25 mouse cellular contexts compared by ENCODE assay signal in genomic region chr11:79715316-79715715, GRCm38 (mm10).
DNase-seq lines count a peak whose midpoint lies in the region; ATAC-seq and TF ChIP-seq lines count a peak whose summit lies in the region.
"Had no signal": no experiment of that assay in that cellular context is flagged by ENCODE, and none has a peak within 500 bp of the region (broad histone marks: within the 10 kb centered on the region; RNA-seq: fewer than 3 reads in every experiment).

No protein-coding gene starts in this region.

- no peak for TF ChIP-seq EP300 in stomach, postnatal 0 days (optimal IDR thresholded peaks at IDR 0.05)

- intact Hi-C loops in gastrocnemius, postnatal 14 days (cut with DNase I; ENCODE audit: low total_unique reads), result no loop called here

- no peaks in the 10 kb centered on the region for H3K9me3 ChIP-seq in stomach, postnatal 0 days (ENCODE audit: control insufficient read depth, low read length)
- H3K9me3 ChIP-seq: embryonic facial prominence, embryonic 13.5 days; heart, embryonic 15.5 days; hindbrain, embryonic 15.5 days; liver, embryonic 15.5 days; neural tube, embryonic 15.5 days had no signal

- WGBS in liver, adult 2 months, result 73% methylated on average over 8 of the region's 8 CpGs
- 72% methylated on average over 8 of the region's 8 CpGs for WGBS in stomach, postnatal 0 days

- TF ChIP-seq POLR2A in liver, adult 2 months (IDR thresholded peaks at IDR 0.05; ENCODE audit: extremely low read depth, insufficient read depth, low read length), result no peak

- peaks cover 30% of the 10 kb centered on the region; the same call in 1 of the 2 replicates for H3K79me2 ChIP-seq in liver, adult 2 months (ENCODE audit: control insufficient read depth, insufficient read depth, low read length)

- no peak overlapping the region for H3K4me3 ChIP-seq in liver, adult 2 months (ENCODE audit: insufficient read depth, low read depth, low read length)
- no peak overlapping the region for H3K4me3 ChIP-seq in stomach, postnatal 0 days (ENCODE audit: low read depth, low read length)
- H3K4me3 ChIP-seq: embryonic facial prominence, embryonic 13.5 days; erythroblast, embryonic 14.5 days; heart, adult 2 months; heart, embryonic 15.5 days; hindbrain, embryonic 15.5 days; left cerebral cortex, adult 2 months; liver, embryonic 15.5 days; neural tube, embryonic 15.5 days had no signal

- DNase-seq in gastrocnemius, postnatal 14 days, result peak; percentile 35
- DNase-seq in gastrocnemius, postnatal 10 days, result no peak
- no peak for DNase-seq in liver, adult 2 months (ENCODE audit: extremely low read depth, low read depth, low spot score)
- DNase-seq in liver, result no peak
- peak; percentile 47 for DNase-seq in adrenal gland, postnatal 25 days
- DNase-seq in stomach, postnatal 0 days (ENCODE audit: low spot score), result no peak
- DNase-seq in cerebellum, adult 8-10 months, result no peak
- DNase-seq: cerebellum, adult 11 months; cerebellum, postnatal 14 days; heart, postnatal 4 days; layer of hippocampus, adult 9-11 months; right cerebral cortex, adult 18-20 months; right cerebral cortex, postnatal 4 days; thymus, adult 2 months; thymus, postnatal 4 days had no signal

- H3K4me2 ChIP-seq in stomach, postnatal 0 days (replicated peaks; ENCODE audit: low read depth), result no peak overlapping the region; the same call in 1 of the 2 replicates
- H3K4me2 ChIP-seq: embryonic facial prominence, embryonic 13.5 days; heart, embryonic 15.5 days; hindbrain, embryonic 15.5 days; liver, embryonic 15.5 days; midbrain, embryonic 11.5 days; neural tube, embryonic 15.5 days had no signal

- H3K36me3 ChIP-seq in liver, adult 2 months (ENCODE audit: control insufficient read depth, insufficient read depth, low read length), result no peaks in the 10 kb centered on the region
- H3K36me3 ChIP-seq in stomach, postnatal 0 days (ENCODE audit: control insufficient read depth, insufficient read depth, low read length), result no peaks in the 10 kb centered on the region
- H3K36me3 ChIP-seq: embryonic facial prominence, embryonic 13.5 days; heart, embryonic 15.5 days; hindbrain, embryonic 15.5 days; liver, embryonic 15.5 days; neural tube, embryonic 15.5 days had no signal

- no peak for TF ChIP-seq CTCF in liver, adult 2 months (IDR thresholded peaks at IDR 0.05; ENCODE audit: low read depth, low read length)
- TF ChIP-seq CTCF in stomach, postnatal 0 days (IDR thresholded peaks at IDR 0.05; ENCODE audit: low read depth), result no peak

- H3K27me3 ChIP-seq in liver, adult 2 months (ENCODE audit: control insufficient read depth, insufficient read depth, low read length), result no peaks in the 10 kb centered on the region
- no peaks in the 10 kb centered on the region for H3K27me3 ChIP-seq in stomach, postnatal 0 days (ENCODE audit: control insufficient read depth, insufficient read depth, low read length)

- ATAC-seq in stomach, postnatal 0 days (ENCODE audit: low FRiP score, low TSS enrichment), result no peak
- ATAC-seq: forebrain, embryonic 14.5 days had no signal

- H3K9ac ChIP-seq in liver, adult 2 months (ENCODE audit: low read depth, low read length), result peak overlapping the region; percentile 28
- H3K9ac ChIP-seq in stomach, postnatal 0 days (ENCODE audit: low read length), result no peak overlapping the region
- H3K9ac ChIP-seq: embryonic facial prominence, embryonic 13.5 days; heart, embryonic 15.5 days; hindbrain, embryonic 15.5 days; liver, embryonic 15.5 days; neural tube, embryonic 15.5 days had no signal

- peaks cover 48% of the 10 kb centered on the region for H3K4me1 ChIP-seq in liver, adult 2 months (ENCODE audit: control insufficient read depth, insufficient read depth, low read length)
- peaks cover 18% of the 10 kb centered on the region for H3K4me1 ChIP-seq in stomach, postnatal 0 days (replicated peaks; ENCODE audit: control insufficient read depth, insufficient read depth)

- H3K27ac ChIP-seq in liver, adult 2 months (replicated peaks; ENCODE audit: insufficient read depth, low read depth, low read length), result peak overlapping the region; percentile 0; the same call in 1 of the 2 replicates
- peak overlapping the region; percentile 35; the same call in 1 of the 2 replicates for H3K27ac ChIP-seq in stomach, postnatal 0 days (replicated peaks)
- H3K27ac ChIP-seq: embryonic facial prominence, embryonic 13.5 days; heart, adult 2 months; heart, embryonic 15.5 days; hindbrain, embryonic 15.5 days; left cerebral cortex, adult 2 months; liver, embryonic 15.5 days; neural tube, embryonic 15.5 days had no signal

Comparison
In these comparisons a context has a peak if more than half of its experiments do, and no peak if none do; other contexts are left out.
1. DNase-seq: peak in gastrocnemius, postnatal 14 days (single experiment) and adrenal gland, postnatal 25 days (single experiment); none in gastrocnemius, postnatal 10 days (single experiment), liver, adult 2 months (single experiment), liver (single experiment), stomach, postnatal 0 days (single experiment) and cerebellum, adult 8-10 months (single experiment).